Mouse (Mus musculus): ENCODE measurements around the gene Bahcc1. TPM values are rescaled to one million over a fixed set of nuclear protein-coding genes. Genes with fewer than 3 reads are reported as not detected.

The Bahcc1 gene
- polyA plus RNA-seq, 1 experiment from 2014 or later = 4.6 TPM

DNA sequence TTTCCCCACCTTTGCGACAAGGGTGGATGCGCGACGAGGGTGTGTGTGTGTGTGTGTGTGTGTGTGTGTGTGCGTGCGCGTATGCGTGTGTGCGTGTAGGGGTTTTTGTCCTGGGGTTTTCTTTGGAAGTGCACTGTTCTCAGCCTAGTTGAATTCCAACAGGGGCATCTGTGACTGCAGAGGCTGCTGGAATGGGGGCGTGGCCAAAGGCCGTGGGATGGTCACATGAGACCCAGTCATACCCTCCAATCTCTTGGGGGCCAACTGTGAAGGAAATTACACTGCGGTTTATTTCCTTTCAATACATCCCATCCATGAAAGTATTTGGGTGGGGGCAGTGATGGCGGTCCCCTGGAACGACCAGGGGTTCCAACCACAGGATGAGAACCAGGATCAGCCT, 57.5 kb downstream of the Bahcc1 start:
- H3K36me3 ChIP-seq (ENCODE audit: control insufficient read depth, insufficient read depth) = peaks cover 41% of the 10 kb centered on the region

DNA sequence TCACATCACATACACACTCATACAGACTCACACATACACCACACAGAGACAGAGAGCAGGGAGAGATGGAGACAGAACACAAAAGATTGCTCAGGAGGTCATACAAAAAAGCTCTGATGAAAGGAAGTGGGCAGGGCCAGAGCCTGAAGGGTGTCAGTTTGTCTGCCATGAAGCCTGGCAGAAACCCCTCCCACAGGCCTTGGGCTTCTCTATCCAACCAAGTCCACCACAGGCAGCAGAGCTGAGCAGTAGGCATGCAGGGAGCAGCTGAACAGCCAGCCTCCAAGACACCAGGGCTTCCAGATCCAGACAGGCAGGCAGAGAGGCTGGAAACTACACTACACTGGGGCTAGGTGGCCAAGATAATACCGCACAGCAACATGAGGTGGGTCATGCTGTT, 61.0 kb downstream of the Bahcc1 start:
- Histone ChIP-seq H3K4me1 (ENCODE audit: control insufficient read depth, insufficient read depth, low read length) (peaks cover 11% of the 10 kb centered on the region), H3K36me3 (ENCODE audit: control insufficient read depth, insufficient read depth) (peaks cover 19% of the 10 kb centered on the region; the same call in 1 of the 2 replicates), H3K27me3 (ENCODE audit: control insufficient read depth, insufficient read depth, low read length) (no peaks in the 10 kb centered on the region), H3K27ac (ENCODE audit: low read length) (no peak overlapping the region), H3K4me2 (ENCODE audit: low read depth, low read length) (no peak overlapping the region), H3K9me3 (replicated peaks; ENCODE audit: control insufficient read depth, low read length) (no peaks in the 10 kb centered on the region), H3K4me3 (ENCODE audit: low read length) (no peak overlapping the region), H3K9ac (ENCODE audit: low read length) (no peak overlapping the region)
- WGBS = 74% methylated on average over 1 of the region's 1 CpGs
- ATAC-seq (replicated peaks; ENCODE audit: extremely low read depth, insufficient read depth, low FRiP score) = no peak

More for the DNA sequence above, 57.5 kb downstream of the Bahcc1 start:
- H3K27ac ChIP-seq (ENCODE audit: low read length) = no peak overlapping the region
- no peaks in the 10 kb centered on the region for H3K9me3 ChIP-seq (replicated peaks; ENCODE audit: control insufficient read depth, low read length)
- peaks cover 11% of the 10 kb centered on the region for H3K4me1 ChIP-seq (ENCODE audit: control insufficient read depth, insufficient read depth, low read length)
- H3K27me3 ChIP-seq (ENCODE audit: control insufficient read depth, insufficient read depth, low read length) = no peaks in the 10 kb centered on the region
- no peak overlapping the region for H3K4me3 ChIP-seq (ENCODE audit: low read length)
- no peak overlapping the region for H3K4me2 ChIP-seq (ENCODE audit: low read depth, low read length)
- H3K9ac ChIP-seq (ENCODE audit: low read length) = no peak overlapping the region
- WGBS = 89% methylated on average over 14 of the region's 14 CpGs
- ATAC-seq (replicated peaks; ENCODE audit: extremely low read depth, insufficient read depth, low FRiP score) = no peak

GRCm38 (mm10) chr11:120296305-120297144, 63.8 kb downstream of the Bahcc1 start:
- H3K36me3 ChIP-seq (ENCODE audit: control insufficient read depth, insufficient read depth) = no peaks in the 10 kb centered on the region
- H3K4me3 ChIP-seq (ENCODE audit: low read length) = no peak overlapping the region
- 40% methylated on average over 13 of the region's 13 CpGs for WGBS
- H3K27me3 ChIP-seq (ENCODE audit: control insufficient read depth, insufficient read depth, low read length) = no peaks in the 10 kb centered on the region
- H3K4me1 ChIP-seq (ENCODE audit: control insufficient read depth, insufficient read depth, low read length) = peaks cover 19% of the 10 kb centered on the region
- H3K9me3 ChIP-seq (replicated peaks; ENCODE audit: control insufficient read depth, low read length) = 0 out of 2 replicates have a peak, but pooled peaks cover 2% of the 10 kb centered on the region
- H3K9ac ChIP-seq (ENCODE audit: low read length) = no peak overlapping the region
- no peak for ATAC-seq (replicated peaks; ENCODE audit: extremely low read depth, insufficient read depth, low FRiP score)
- no peak overlapping the region for H3K27ac ChIP-seq (ENCODE audit: low read length)
- no peak overlapping the region for H3K4me2 ChIP-seq (ENCODE audit: low read depth, low read length)

DNA sequence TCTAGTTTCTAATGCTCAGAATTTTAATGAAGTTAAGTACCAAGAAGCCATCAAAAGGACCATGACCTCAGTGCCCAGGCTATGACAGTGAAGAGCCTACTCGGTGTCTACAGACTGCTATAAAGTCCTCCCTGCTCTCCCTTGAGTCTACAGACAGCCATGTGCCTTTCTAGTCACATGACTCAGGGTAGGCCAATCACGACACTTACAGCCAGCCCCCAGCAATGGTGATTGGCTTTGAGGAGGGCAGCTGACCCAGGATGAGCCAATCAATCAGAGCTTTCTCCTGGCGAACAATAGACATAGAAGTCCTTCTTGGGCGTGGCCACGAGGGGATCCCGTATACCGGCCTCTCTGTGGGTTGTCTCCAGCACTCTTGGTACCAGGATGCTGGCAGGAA, 65.0 kb downstream of the Bahcc1 start:
- no peak overlapping the region for H3K4me3 ChIP-seq (ENCODE audit: low read length)
- H3K4me1 ChIP-seq (ENCODE audit: control insufficient read depth, insufficient read depth, low read length) = peaks cover 15% of the 10 kb centered on the region
- H3K27ac ChIP-seq (ENCODE audit: low read length) = no peak overlapping the region
- H3K4me2 ChIP-seq (ENCODE audit: low read depth, low read length) = no peak overlapping the region
- H3K27me3 ChIP-seq (ENCODE audit: control insufficient read depth, insufficient read depth, low read length) = no peaks in the 10 kb centered on the region
- no peak for ATAC-seq (replicated peaks; ENCODE audit: extremely low read depth, insufficient read depth, low FRiP score)
- H3K36me3 ChIP-seq (ENCODE audit: control insufficient read depth, insufficient read depth) = no peaks in the 10 kb centered on the region
- no peak overlapping the region for H3K9ac ChIP-seq (ENCODE audit: low read length)
- 0 out of 2 replicates have a peak, but pooled peaks cover 2% of the 10 kb centered on the region for H3K9me3 ChIP-seq (replicated peaks; ENCODE audit: control insufficient read depth, low read length)
- 76% methylated on average over 7 of the region's 7 CpGs for WGBS

GRCm38 (mm10) chr11:120298441-120299141, 65.8 kb downstream of the Bahcc1 start:
- 82% methylated on average over 4 of the region's 4 CpGs for WGBS
- H3K4me1 ChIP-seq (ENCODE audit: control insufficient read depth, insufficient read depth, low read length) = peaks cover 11% of the 10 kb centered on the region

GRCm38 (mm10) chr11:120299484-120299883, 66.7 kb downstream of the Bahcc1 start:
- Histone ChIP-seq H3K27ac (ENCODE audit: low read length) (no peak overlapping the region), H3K4me2 (ENCODE audit: low read depth, low read length) (no peak overlapping the region), H3K27me3 (ENCODE audit: control insufficient read depth, insufficient read depth, low read length) (no peaks in the 10 kb centered on the region), H3K9me3 (replicated peaks; ENCODE audit: control insufficient read depth, low read length) (0 out of 2 replicates have a peak, but pooled peaks cover 2% of the 10 kb centered on the region), H3K36me3 (ENCODE audit: control insufficient read depth, insufficient read depth) (no peaks in the 10 kb centered on the region), H3K4me3 (ENCODE audit: low read length) (no peak overlapping the region), H3K4me1 (ENCODE audit: control insufficient read depth, insufficient read depth, low read length) (peaks cover 12% of the 10 kb centered on the region), H3K9ac (ENCODE audit: low read length) (peak overlapping the region; percentile 4; the same call in 1 of the 2 replicates)
- no peak for ATAC-seq (replicated peaks; ENCODE audit: extremely low read depth, insufficient read depth, low FRiP score)
- WGBS = 32% methylated on average over 5 of the region's 5 CpGs

More at GRCm38 (mm10) chr11:120298441-120299141, 65.8 kb downstream of the Bahcc1 start:
- H3K9ac ChIP-seq (ENCODE audit: low read length) = no peak overlapping the region
- no peak overlapping the region for H3K4me3 ChIP-seq (ENCODE audit: low read length)
- 0 out of 2 replicates have a peak, but pooled peaks cover 2% of the 10 kb centered on the region for H3K9me3 ChIP-seq (replicated peaks; ENCODE audit: control insufficient read depth, low read length)
- no peaks in the 10 kb centered on the region for H3K27me3 ChIP-seq (ENCODE audit: control insufficient read depth, insufficient read depth, low read length)
- H3K27ac ChIP-seq (ENCODE audit: low read length) = no peak overlapping the region
- no peaks in the 10 kb centered on the region for H3K36me3 ChIP-seq (ENCODE audit: control insufficient read depth, insufficient read depth)
- no peak overlapping the region for H3K4me2 ChIP-seq (ENCODE audit: low read depth, low read length)
- no peak for ATAC-seq (replicated peaks; ENCODE audit: extremely low read depth, insufficient read depth, low FRiP score)

DNA sequence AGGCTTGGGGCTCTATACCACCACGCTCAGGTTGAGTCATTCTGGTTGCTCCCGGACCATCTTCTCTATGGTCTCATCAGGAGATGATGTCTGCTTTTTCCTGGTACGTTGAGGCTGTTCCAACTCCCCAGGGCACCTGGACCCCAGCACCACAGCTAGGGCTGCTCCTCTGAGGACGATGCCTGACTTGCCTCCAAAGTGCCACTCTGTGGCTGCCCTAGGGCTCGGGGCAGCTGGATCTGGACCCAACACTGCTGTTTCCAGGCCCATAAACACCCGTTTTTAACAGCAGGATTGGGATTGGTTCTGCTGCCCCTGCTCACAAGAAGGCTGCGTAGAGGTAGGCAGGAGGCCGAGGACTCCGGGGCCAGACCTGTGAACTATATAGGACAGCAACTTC, 70.4 kb downstream of the Bahcc1 start:
- H3K27me3 ChIP-seq (ENCODE audit: control insufficient read depth, insufficient read depth, low read length) = no peaks in the 10 kb centered on the region
- WGBS = 85% methylated on average over 9 of the region's 9 CpGs
- H3K4me3 ChIP-seq (ENCODE audit: low read length) = no peak overlapping the region
- H3K27ac ChIP-seq (ENCODE audit: low read length) = no peak overlapping the region
- peaks cover 38% of the 10 kb centered on the region for H3K4me1 ChIP-seq (ENCODE audit: control insufficient read depth, insufficient read depth, low read length)
- H3K9me3 ChIP-seq (replicated peaks; ENCODE audit: control insufficient read depth, low read length) = 0 out of 2 replicates have a peak, but pooled peaks cover 2% of the 10 kb centered on the region
- no peak overlapping the region for H3K4me2 ChIP-seq (ENCODE audit: low read depth, low read length)
- no peak overlapping the region for H3K9ac ChIP-seq (ENCODE audit: low read length)
- H3K36me3 ChIP-seq (ENCODE audit: control insufficient read depth, insufficient read depth) = no peaks in the 10 kb centered on the region
- ATAC-seq (replicated peaks; ENCODE audit: extremely low read depth, insufficient read depth, low FRiP score) = no peak

- 79% methylated on average over 21 of the region's 21 CpGs for WGBS
- no peak overlapping the region for H3K4me3 ChIP-seq (ENCODE audit: low read length)
- no peaks in the 10 kb centered on the region for H3K27me3 ChIP-seq (ENCODE audit: control insufficient read depth, insufficient read depth, low read length)
- H3K9ac ChIP-seq (ENCODE audit: low read length) = no peak overlapping the region
- H3K4me1 ChIP-seq (ENCODE audit: control insufficient read depth, insufficient read depth, low read length) = peaks cover 38% of the 10 kb centered on the region
- H3K27ac ChIP-seq (ENCODE audit: low read length) = no peak overlapping the region
- 0 out of 2 replicates have a peak, but pooled peaks cover 2% of the 10 kb centered on the region for H3K9me3 ChIP-seq (replicated peaks; ENCODE audit: control insufficient read depth, low read length)
- no peak overlapping the region for H3K4me2 ChIP-seq (ENCODE audit: low read depth, low read length)
- ATAC-seq (replicated peaks; ENCODE audit: extremely low read depth, insufficient read depth, low FRiP score) = no peak
- no peaks in the 10 kb centered on the region for H3K36me3 ChIP-seq (ENCODE audit: control insufficient read depth, insufficient read depth)
Observed at GRCm38 (mm10) chr11:120303559-120304349, 71.0 kb downstream of the Bahcc1 start.
